Mouse (Mus musculus): Measurements from ENCODE around the gene Gm49336.

DNA sequence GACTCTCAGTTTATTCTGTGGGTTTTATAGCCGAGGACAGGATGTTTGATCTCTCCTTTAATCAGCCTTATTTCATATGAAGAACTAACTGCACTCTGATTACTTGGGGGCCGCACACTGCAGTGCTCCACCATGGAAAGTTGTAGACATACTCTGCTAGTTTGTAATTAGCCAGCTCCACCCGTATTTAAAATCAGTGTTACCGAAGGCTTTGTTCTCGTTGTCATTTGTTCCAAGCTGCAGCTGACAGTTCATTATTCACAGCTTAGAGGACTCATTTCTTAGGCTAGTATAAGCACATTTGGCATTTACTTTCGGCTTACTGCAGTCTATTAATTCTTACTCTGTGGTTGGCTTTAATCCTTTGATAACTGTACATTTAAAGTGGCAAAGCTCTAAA lies 49.7 kb upstream of the Gm49336 start:
- TF ChIP-seq CTCF (IDR thresholded peaks at IDR 0.05; ENCODE audit: borderline replicate concordance, extremely low read depth, insufficient read depth, insufficient read length) (no peak), POLR2A (IDR thresholded peaks at IDR 0.05; ENCODE audit: borderline replicate concordance, extremely low read depth, insufficient read depth, insufficient read length, poor library complexity, severe bottlenecking) (no peak)
